In the genomic region with DNA sequence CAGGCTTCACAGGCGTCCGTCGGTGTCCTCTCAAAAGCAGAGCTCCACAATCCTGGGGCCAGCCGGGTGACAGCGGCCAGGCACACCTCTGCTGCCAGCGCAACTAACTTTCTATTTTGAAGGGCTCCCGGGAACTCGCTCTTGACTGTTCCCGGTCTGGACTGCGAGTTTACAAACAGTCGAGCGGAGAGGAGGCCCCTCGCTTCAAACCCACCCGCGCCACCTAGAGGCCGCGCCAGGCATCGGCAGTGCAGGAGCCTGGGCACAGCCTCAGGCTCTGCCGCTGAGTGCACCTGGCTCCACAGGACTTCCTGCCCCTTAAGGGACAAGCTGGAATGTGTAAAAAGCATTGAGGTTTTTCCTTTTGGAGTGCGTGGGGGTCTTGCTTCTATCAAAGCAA, we compare ENCODE assay signal across 8 mouse cellular contexts. TPM values are rescaled to one million over a fixed set of nuclear protein-coding genes. Genes with fewer than 3 reads are reported as not detected.
DNase-seq lines count a peak whose midpoint lies in the region; ATAC-seq lines count a peak whose summit lies in the region.

Edar (minus strand) TSS at position 122 of the 400 bp plus-strand sequence.

- H3K9me3 ChIP-seq in forebrain, embryonic 10.5 days, result no peaks in the 10 kb centered on the region
- no peaks in the 10 kb centered on the region for H3K9me3 ChIP-seq in heart, embryonic 15.5 days (replicated peaks)
- no peaks in the 10 kb centered on the region for H3K9me3 ChIP-seq in liver, embryonic 12.5 days (replicated peaks)
- H3K9me3 ChIP-seq in stomach, embryonic 15.5 days, result no peaks in the 10 kb centered on the region

- H3K36me3 ChIP-seq in forebrain, embryonic 10.5 days (replicated peaks), result no peaks in the 10 kb centered on the region
- no peaks in the 10 kb centered on the region for H3K36me3 ChIP-seq in heart, embryonic 15.5 days
- no peaks in the 10 kb centered on the region for H3K36me3 ChIP-seq in liver, embryonic 12.5 days
- H3K36me3 ChIP-seq in stomach, embryonic 15.5 days, result no peaks in the 10 kb centered on the region

- peaks cover 51% of the 10 kb centered on the region for H3K27me3 ChIP-seq in forebrain, embryonic 10.5 days (ENCODE audit: poor library complexity, severe bottlenecking)
- H3K27me3 ChIP-seq in heart, embryonic 15.5 days, result peaks cover 11% of the 10 kb centered on the region
- peaks cover 4% of the 10 kb centered on the region; the same call in 1 of the 2 replicates for H3K27me3 ChIP-seq in liver, embryonic 12.5 days (replicated peaks)
- no peaks in the 10 kb centered on the region for H3K27me3 ChIP-seq in stomach, embryonic 15.5 days (replicated peaks)

- peaks cover 39% of the 10 kb centered on the region for H3K4me1 ChIP-seq in forebrain, embryonic 10.5 days
- peaks cover 4% of the 10 kb centered on the region; the same call in 1 of the 2 replicates for H3K4me1 ChIP-seq in heart, embryonic 15.5 days (replicated peaks)
- H3K4me1 ChIP-seq in liver, embryonic 12.5 days, result no peaks in the 10 kb centered on the region
- 0 out of 2 replicates have a peak, but pooled peaks cover 3% of the 10 kb centered on the region for H3K4me1 ChIP-seq in stomach, embryonic 15.5 days

- 0 out of 2 replicates have a peak within 1 kb of the TSS, but pooled peaks have one; percentile 35 for H3K27ac ChIP-seq in forebrain, embryonic 10.5 days
- H3K27ac ChIP-seq in heart, embryonic 15.5 days, result no peak within 1 kb of the TSS
- no peak within 1 kb of the TSS for H3K27ac ChIP-seq in liver, embryonic 12.5 days
- H3K27ac ChIP-seq in stomach, embryonic 15.5 days, result no peak within 1 kb of the TSS

- ATAC-seq in heart, embryonic 15.5 days (replicated peaks; ENCODE audit: insufficient number of reproducible peaks, insufficient read depth, low FRiP score, low read depth), result peak; percentile 55
- ATAC-seq in liver, embryonic 12.5 days, result 0 out of 2 replicates have a peak, but pooled peaks have one; percentile 15
- peak; percentile 67; the same call in 1 of the 2 replicates for ATAC-seq in stomach, embryonic 15.5 days (ENCODE audit: insufficient read depth, low FRiP score, low read depth)

- peak within 1 kb of the TSS; percentile 39; the same call in 1 of the 2 replicates for H3K9ac ChIP-seq in heart, embryonic 15.5 days
- no peak within 1 kb of the TSS for H3K9ac ChIP-seq in liver, embryonic 12.5 days
- H3K9ac ChIP-seq in stomach, embryonic 15.5 days, result no peak within 1 kb of the TSS

- WGBS in forebrain, embryonic 10.5 days, result 3% methylated on average over 20 of the region's 20 CpGs
- 1% methylated on average over 20 of the region's 20 CpGs for WGBS in heart, embryonic 15.5 days
- WGBS in liver, embryonic 12.5 days (ENCODE audit: insufficient replicate concordance), result 3% methylated on average over 20 of the region's 20 CpGs
- 3% methylated on average over 20 of the region's 20 CpGs for WGBS in stomach, embryonic 15.5 days

- H3K4me2 ChIP-seq in heart, embryonic 15.5 days, result peak within 1 kb of the TSS; percentile 72
- H3K4me2 ChIP-seq in liver, embryonic 12.5 days, result peak within 1 kb of the TSS; percentile 55
- H3K4me2 ChIP-seq in stomach, embryonic 15.5 days, result peak within 1 kb of the TSS; percentile 69

- peak; percentile 60 for DNase-seq in A20 (ENCODE audit: low read depth, low spot score)
- DNase-seq in c-Kit-positive CD71-negative TER-119-negative erythroid progenitor cells, embryonic 14.5 days (ENCODE audit: low read depth), result peak; percentile 42
- peak; percentile 83 for DNase-seq in forebrain, embryonic 10.5 days (ENCODE audit: extremely low spot score, low spot score)
- peak; percentile 91 for DNase-seq in kidney, postnatal 10 days
- peak; percentile 85 for DNase-seq in neural tube, embryonic 10.5 days (ENCODE audit: extremely low spot score, low spot score)

- H3K4me3 ChIP-seq in forebrain, embryonic 10.5 days, result peak within 1 kb of the TSS; percentile 49
- peak within 1 kb of the TSS; percentile 48 for H3K4me3 ChIP-seq in heart, embryonic 15.5 days
- H3K4me3 ChIP-seq in liver, embryonic 12.5 days, result peak within 1 kb of the TSS; percentile 25; the same call in 1 of the 2 replicates
- H3K4me3 ChIP-seq in stomach, embryonic 15.5 days (replicated peaks), result peak within 1 kb of the TSS; percentile 43

RNA-seq across cellular contexts. Expression of gene Edar, which starts in this region (rescaled TPM):
- 0.53 and 0.62 TPM in 2 replicates for polyA plus RNA-seq in forebrain, embryonic 10.5 days (2016; fragmentation: Nextera tagmentation; extraction: Ambion mirVana)
- 0.09 and 0.37 TPM in 2 replicates for polyA plus RNA-seq in heart, embryonic 15.5 days (2015; fragmentation: Nextera tagmentation; extraction: Ambion mirVana)
- 0.06 TPM in 1 of 2 replicates, not detected in the other for polyA plus RNA-seq in liver, embryonic 12.5 days (2016; fragmentation: Nextera tagmentation; extraction: Ambion mirVana)
- 2.1 and 2.3 TPM in 2 replicates for polyA plus RNA-seq in stomach, embryonic 15.5 days (2015; fragmentation: Nextera tagmentation; extraction: Ambion mirVana)

Comparison
In these comparisons a context has a peak if more than half of its experiments do, and no peak if none do; other contexts are left out.
1. Peak in DNase-seq, H3K4me3 ChIP-seq and H3K27ac ChIP-seq in forebrain, embryonic 10.5 days; RNA of the gene not detected or under 1 TPM.
2. Peak in ATAC-seq, H3K4me3 ChIP-seq, H3K9ac ChIP-seq and H3K4me2 ChIP-seq in heart, embryonic 15.5 days; RNA of the gene not detected or under 1 TPM.
3. Peak in ATAC-seq, H3K4me3 ChIP-seq and H3K4me2 ChIP-seq in liver, embryonic 12.5 days; RNA of the gene not detected or under 1 TPM.
4. ATAC-seq: peak in every context shown above with its lines; median percentile 67 in stomach, embryonic 15.5 days; 55 in heart, embryonic 15.5 days; 15 in liver, embryonic 12.5 days.